Mouse (Mus musculus) spleen, embryonic (tissue): ENCODE data around the gene Ptch1.

Experiments used
- CTCF ChIA-PET: fragments of 350-600 bp; sonication (Branson Sonifier 250); formaldehyde crosslinking; loops from one replicate; lab custom pipeline; 2022; lab: Charles Lee

Ptch1 gene

GRCm38 (mm10) chr13:63573256-63573835 lies at the start of gene Ptch1:
Gene Ptch1 (minus strand): TSS chr13:63573598.
- CTCF ChIA-PET = no interaction called here

- CTCF ChIA-PET = no interaction called here
Measured at GRCm38 (mm10) chr13:63621301-63621700, 47.9 kb upstream of the Ptch1 start.

GRCm38 (mm10) chr13:63613201-63613600 lies 39.8 kb upstream of the Ptch1 start:
- CTCF ChIA-PET = no interaction called here

- CTCF ChIA-PET = no interaction called here
Measured at GRCm38 (mm10) chr13:63609734-63610133, 36.3 kb upstream of the Ptch1 start.

GRCm38 (mm10) chr13:63597593-63597992 lies 24.2 kb upstream of the Ptch1 start:
- CTCF ChIA-PET = no interaction called here

- CTCF ChIA-PET = interaction anchor here (0.6 kb wide), 1 partner anchor 681 kb away, joined by 16 read pairs; no protein-coding TSS in a partner anchor
Measured at GRCm38 (mm10) chr13:63595869-63596268, 22.5 kb upstream of the Ptch1 start.

- CTCF ChIA-PET = no interaction called here
Measured at GRCm38 (mm10) chr13:63593469-63594050, 20.2 kb upstream of the Ptch1 start.

- CTCF ChIA-PET = no interaction called here
Measured at GRCm38 (mm10) chr13:63592755-63593154, 19.4 kb upstream of the Ptch1 start.

GRCm38 (mm10) chr13:63574601-63575000 lies 1.2 kb upstream of the Ptch1 start:
- CTCF ChIA-PET = interaction anchor here (0.5 kb wide), 1 partner anchor 21 kb away, joined by 3 read pairs; no protein-coding TSS in a partner anchor

- CTCF ChIA-PET = no interaction called here
Measured at GRCm38 (mm10) chr13:63572453-63573255, 744 bp downstream of the Ptch1 start.

- CTCF ChIA-PET = no interaction called here
Measured at GRCm38 (mm10) chr13:63572111-63572452, 1.3 kb downstream of the Ptch1 start.

- CTCF ChIA-PET = no interaction called here
Measured at GRCm38 (mm10) chr13:63570456-63570855, 2.9 kb downstream of the Ptch1 start.

- CTCF ChIA-PET = interaction anchor here (0.7 kb wide), 1 partner anchor 326 kb away, joined by 3 read pairs; no protein-coding TSS in a partner anchor
Measured at GRCm38 (mm10) chr13:63569396-63569756, 4.0 kb downstream of the Ptch1 start.

- CTCF ChIA-PET = interaction anchor here (0.6 kb wide), 1 partner anchor 135 kb away, joined by 5 read pairs; no protein-coding TSS in a partner anchor
Measured at GRCm38 (mm10) chr13:63568741-63569395, 4.5 kb downstream of the Ptch1 start.

GRCm38 (mm10) chr13:63568306-63568705 lies 5.1 kb downstream of the Ptch1 start:
- CTCF ChIA-PET = interaction anchor here (0.6 kb wide), 1 partner anchor 135 kb away, joined by 5 read pairs; no protein-coding TSS in a partner anchor

GRCm38 (mm10) chr13:63567677-63568293 lies 5.6 kb downstream of the Ptch1 start:
- CTCF ChIA-PET = interaction anchor here (0.6 kb wide), 1 partner anchor 134 kb away, joined by 5 read pairs; no protein-coding TSS in a partner anchor

GRCm38 (mm10) chr13:63566018-63567015 lies 7.1 kb downstream of the Ptch1 start:
- CTCF ChIA-PET = interaction anchor here (0.5 kb wide), 2 partner anchors 9 to 56 kb away, joined by 3 read pairs; no protein-coding TSS in a partner anchor

GRCm38 (mm10) chr13:63565320-63566017 lies 7.9 kb downstream of the Ptch1 start:
- CTCF ChIA-PET = interaction anchor here (0.5 kb wide), 2 partner anchors 8 to 57 kb away, joined by 3 read pairs; no protein-coding TSS in a partner anchor

- CTCF ChIA-PET = no interaction called here
Measured at GRCm38 (mm10) chr13:63564626-63565319, 8.6 kb downstream of the Ptch1 start.
